Mouse (Mus musculus): ENCODE results near the gene Neo1. TPM values are rescaled to one million over a fixed set of nuclear protein-coding genes. Genes with fewer than 3 reads are reported as not detected.

Gene Neo1
- polyA plus RNA-seq, 1 experiment from 2014 or later = 36.5 TPM

GRCm38 (mm10) chr9:58874354-58874753, 161.9 kb downstream of the Neo1 start:
- Histone ChIP-seq H3K27me3 (ENCODE audit: insufficient read depth, poor library complexity, severe bottlenecking) (no peaks in the 10 kb centered on the region), H3K36me3 (peaks cover 55% of the 10 kb centered on the region), H3K9me3 (no peaks in the 10 kb centered on the region), H3K27ac (no peak overlapping the region), H3K4me1 (replicated peaks) (no peaks in the 10 kb centered on the region), H3K4me3 (no peak overlapping the region)
- no peak for DNase-seq (ENCODE audit: low spot score)
- WGBS = 82% methylated on average over 4 of the region's 4 CpGs

- H3K9me3 ChIP-seq = no peaks in the 10 kb centered on the region
- peak; percentile 53 for DNase-seq (ENCODE audit: low spot score)
- 56% methylated on average over 10 of the region's 10 CpGs for WGBS
- H3K4me1 ChIP-seq (replicated peaks) = no peaks in the 10 kb centered on the region
- no peak overlapping the region for H3K27ac ChIP-seq
- H3K27me3 ChIP-seq (ENCODE audit: insufficient read depth, poor library complexity, severe bottlenecking) = no peaks in the 10 kb centered on the region
- no peak overlapping the region for H3K4me3 ChIP-seq
- H3K36me3 ChIP-seq = peaks cover 51% of the 10 kb centered on the region
These were observed 162.5 kb downstream of the Neo1 start for GRCm38 (mm10) chr9:58873541-58874324.

- Histone ChIP-seq H3K4me3 (no peak overlapping the region), H3K4me1 (replicated peaks) (no peaks in the 10 kb centered on the region), H3K36me3 (peaks cover 27% of the 10 kb centered on the region), H3K9me3 (no peaks in the 10 kb centered on the region), H3K27ac (no peak overlapping the region), H3K27me3 (ENCODE audit: insufficient read depth, poor library complexity, severe bottlenecking) (no peaks in the 10 kb centered on the region)
- 88% methylated on average over 10 of the region's 10 CpGs for WGBS
- DNase-seq (ENCODE audit: low spot score) = no peak
These were observed 165.1 kb downstream of the Neo1 start for GRCm38 (mm10) chr9:58871141-58871540.

- Histone ChIP-seq H3K27me3 (ENCODE audit: insufficient read depth, poor library complexity, severe bottlenecking) (peaks cover 18% of the 10 kb centered on the region), H3K36me3 (peaks cover 9% of the 10 kb centered on the region; the same call in 1 of the 2 replicates), H3K9me3 (no peaks in the 10 kb centered on the region), H3K4me1 (replicated peaks) (peaks cover 42% of the 10 kb centered on the region), H3K27ac (peak overlapping the region; percentile 45; the same call in 1 of the 2 replicates), H3K4me3 (no peak overlapping the region)
- 25% methylated on average over 7 of the region's 7 CpGs for WGBS
- DNase-seq (ENCODE audit: low spot score) = peak; percentile 60
These were observed 172.4 kb downstream of the Neo1 start for GRCm38 (mm10) chr9:58863826-58864225.

- peak overlapping the region; percentile 70; the same call in 1 of the 2 replicates for H3K27ac ChIP-seq
- 35% methylated on average over 30 of the region's 30 CpGs for WGBS
These were observed 177.1 kb downstream of the Neo1 start for GRCm38 (mm10) chr9:58859080-58859635.

GRCm38 (mm10) chr9:58854931-58855330, 181.3 kb downstream of the Neo1 start:
- Histone ChIP-seq H3K27ac (0 out of 2 replicates have a peak overlapping the region, but pooled peaks have one; percentile 54), H3K4me1 (replicated peaks) (peaks cover 65% of the 10 kb centered on the region), H3K4me3 (no peak overlapping the region), H3K27me3 (ENCODE audit: insufficient read depth, poor library complexity, severe bottlenecking) (peaks cover 26% of the 10 kb centered on the region), H3K36me3 (peaks cover 9% of the 10 kb centered on the region), H3K9me3 (no peaks in the 10 kb centered on the region)
- 32% methylated on average over 3 of the region's 3 CpGs for WGBS
- DNase-seq (ENCODE audit: low spot score) = no peak

More at GRCm38 (mm10) chr9:58859080-58859635, 177.1 kb downstream of the Neo1 start:
- Histone ChIP-seq H3K27me3 (ENCODE audit: insufficient read depth, poor library complexity, severe bottlenecking) (peaks cover 29% of the 10 kb centered on the region), H3K36me3 (peaks cover 14% of the 10 kb centered on the region), H3K4me3 (peak overlapping the region; percentile 39), H3K9me3 (no peaks in the 10 kb centered on the region), H3K4me1 (replicated peaks) (peaks cover 53% of the 10 kb centered on the region)
- peak; percentile 24 for DNase-seq (ENCODE audit: low spot score)

GRCm38 (mm10) chr9:58849576-58850315, 186.5 kb downstream of the Neo1 start:
- Histone ChIP-seq H3K36me3 (no peaks in the 10 kb centered on the region), H3K4me1 (replicated peaks) (peaks cover 66% of the 10 kb centered on the region), H3K9me3 (no peaks in the 10 kb centered on the region), H3K27ac (peak overlapping the region; percentile 77), H3K27me3 (ENCODE audit: insufficient read depth, poor library complexity, severe bottlenecking) (0 out of 2 replicates have a peak, but pooled peaks cover 4% of the 10 kb centered on the region), H3K4me3 (0 out of 2 replicates have a peak overlapping the region, but pooled peaks have one; percentile 5)
- DNase-seq (ENCODE audit: low spot score) = peak; percentile 44
- 48% methylated on average over 13 of the region's 13 CpGs for WGBS

GRCm38 (mm10) chr9:58847676-58848075, 188.6 kb downstream of the Neo1 start:
- no peaks in the 10 kb centered on the region for H3K9me3 ChIP-seq
- no peaks in the 10 kb centered on the region for H3K27me3 ChIP-seq (ENCODE audit: insufficient read depth, poor library complexity, severe bottlenecking)
- H3K4me1 ChIP-seq (replicated peaks) = peaks cover 50% of the 10 kb centered on the region
- no peak overlapping the region for H3K4me3 ChIP-seq
- 75% methylated on average over 7 of the region's 7 CpGs for WGBS
- DNase-seq (ENCODE audit: low spot score) = no peak
- H3K27ac ChIP-seq = peak overlapping the region; percentile 31; the same call in 1 of the 2 replicates
- no peaks in the 10 kb centered on the region for H3K36me3 ChIP-seq

GRCm38 (mm10) chr9:58847008-58847407, 189.2 kb downstream of the Neo1 start:
- Histone ChIP-seq H3K9me3 (no peaks in the 10 kb centered on the region), H3K27ac (0 out of 2 replicates have a peak overlapping the region, but pooled peaks have one; percentile 23), H3K27me3 (ENCODE audit: insufficient read depth, poor library complexity, severe bottlenecking) (no peaks in the 10 kb centered on the region), H3K36me3 (no peaks in the 10 kb centered on the region), H3K4me3 (no peak overlapping the region), H3K4me1 (replicated peaks) (peaks cover 50% of the 10 kb centered on the region)
- WGBS = 70% methylated on average over 3 of the region's 3 CpGs
- DNase-seq (ENCODE audit: low spot score) = no peak

GRCm38 (mm10) chr9:58844597-58844996, 191.6 kb downstream of the Neo1 start:
- no peak overlapping the region for H3K4me3 ChIP-seq
- H3K36me3 ChIP-seq = no peaks in the 10 kb centered on the region
- H3K4me1 ChIP-seq (replicated peaks) = peaks cover 31% of the 10 kb centered on the region
- WGBS = 91% methylated on average over 3 of the region's 3 CpGs
- no peak for DNase-seq (ENCODE audit: low spot score)
- H3K9me3 ChIP-seq = no peaks in the 10 kb centered on the region
- no peak overlapping the region for H3K27ac ChIP-seq
- no peaks in the 10 kb centered on the region for H3K27me3 ChIP-seq (ENCODE audit: insufficient read depth, poor library complexity, severe bottlenecking)

- no peaks in the 10 kb centered on the region for H3K36me3 ChIP-seq
- no peak overlapping the region for H3K4me3 ChIP-seq
- no peak overlapping the region for H3K27ac ChIP-seq
- H3K9me3 ChIP-seq = no peaks in the 10 kb centered on the region
- 34% methylated on average over 6 of the region's 6 CpGs for WGBS
- DNase-seq (ENCODE audit: low spot score) = peak; percentile 65
- peaks cover 18% of the 10 kb centered on the region for H3K4me1 ChIP-seq (replicated peaks)
- H3K27me3 ChIP-seq (ENCODE audit: insufficient read depth, poor library complexity, severe bottlenecking) = no peaks in the 10 kb centered on the region
These were observed 194.6 kb downstream of the Neo1 start for GRCm38 (mm10) chr9:58841655-58842054.

GRCm38 (mm10) chr9:58838504-58838903, 197.7 kb downstream of the Neo1 start:
- no peak overlapping the region for H3K4me3 ChIP-seq
- no peaks in the 10 kb centered on the region for H3K36me3 ChIP-seq
- WGBS = 90% methylated on average over 5 of the region's 5 CpGs
- peaks cover 33% of the 10 kb centered on the region for H3K4me1 ChIP-seq (replicated peaks)
- no peaks in the 10 kb centered on the region for H3K27me3 ChIP-seq (ENCODE audit: insufficient read depth, poor library complexity, severe bottlenecking)
- H3K27ac ChIP-seq = no peak overlapping the region; the same call in 1 of the 2 replicates
- no peaks in the 10 kb centered on the region for H3K9me3 ChIP-seq
- DNase-seq (ENCODE audit: low spot score) = no peak
